Mouse (Mus musculus): ENCODE measurements around the gene Plpp7. TPM values are rescaled to one million over a fixed set of nuclear protein-coding genes. Genes with fewer than 3 reads are reported as not detected.

Plpp7 gene
- polyA plus RNA-seq, 1 experiment from 2014 or later: 11.3 TPM

DNA sequence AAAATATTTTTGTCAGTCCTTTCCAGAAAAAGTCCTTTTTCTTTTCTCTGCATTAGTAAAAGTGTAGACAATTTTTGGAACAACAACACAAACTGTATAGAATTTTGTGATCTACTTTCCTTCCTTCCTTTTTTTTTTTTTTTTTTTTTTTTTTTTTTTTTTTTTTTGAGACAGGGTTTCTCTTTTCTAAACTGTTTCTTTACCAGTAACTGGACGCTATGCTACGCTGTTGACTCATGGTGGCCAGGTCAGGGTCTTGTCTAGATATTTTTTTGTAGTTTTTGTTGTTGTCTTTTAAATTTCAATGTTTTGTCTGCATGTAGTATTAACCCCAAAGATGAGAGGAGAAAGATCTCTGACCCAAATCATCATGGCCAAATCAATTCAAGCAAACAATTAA is 26.5 kb downstream of the Plpp7 start:
- WGBS: 84% methylated on average over 2 of the region's 2 CpGs
- Histone ChIP-seq H3K4me1 (ENCODE audit: control insufficient read depth, insufficient read depth, low read length) (no peaks in the 10 kb centered on the region), H3K9me3 (replicated peaks; ENCODE audit: control insufficient read depth, low read length) (no peaks in the 10 kb centered on the region), H3K4me2 (ENCODE audit: low read length) (no peak overlapping the region), H3K36me3 (ENCODE audit: control insufficient read depth, insufficient read depth, low read length) (no peaks in the 10 kb centered on the region), H3K4me3 (ENCODE audit: low read depth, low read length) (no peak overlapping the region), H3K27ac (ENCODE audit: low read depth, low read length) (no peak overlapping the region), H3K27me3 (replicated peaks; ENCODE audit: control insufficient read depth, insufficient read depth, low read length) (no peaks in the 10 kb centered on the region), H3K9ac (ENCODE audit: low read length) (no peak overlapping the region)
- no peak for ATAC-seq
- DNase-seq (ENCODE audit: low spot score): no peak

DNA sequence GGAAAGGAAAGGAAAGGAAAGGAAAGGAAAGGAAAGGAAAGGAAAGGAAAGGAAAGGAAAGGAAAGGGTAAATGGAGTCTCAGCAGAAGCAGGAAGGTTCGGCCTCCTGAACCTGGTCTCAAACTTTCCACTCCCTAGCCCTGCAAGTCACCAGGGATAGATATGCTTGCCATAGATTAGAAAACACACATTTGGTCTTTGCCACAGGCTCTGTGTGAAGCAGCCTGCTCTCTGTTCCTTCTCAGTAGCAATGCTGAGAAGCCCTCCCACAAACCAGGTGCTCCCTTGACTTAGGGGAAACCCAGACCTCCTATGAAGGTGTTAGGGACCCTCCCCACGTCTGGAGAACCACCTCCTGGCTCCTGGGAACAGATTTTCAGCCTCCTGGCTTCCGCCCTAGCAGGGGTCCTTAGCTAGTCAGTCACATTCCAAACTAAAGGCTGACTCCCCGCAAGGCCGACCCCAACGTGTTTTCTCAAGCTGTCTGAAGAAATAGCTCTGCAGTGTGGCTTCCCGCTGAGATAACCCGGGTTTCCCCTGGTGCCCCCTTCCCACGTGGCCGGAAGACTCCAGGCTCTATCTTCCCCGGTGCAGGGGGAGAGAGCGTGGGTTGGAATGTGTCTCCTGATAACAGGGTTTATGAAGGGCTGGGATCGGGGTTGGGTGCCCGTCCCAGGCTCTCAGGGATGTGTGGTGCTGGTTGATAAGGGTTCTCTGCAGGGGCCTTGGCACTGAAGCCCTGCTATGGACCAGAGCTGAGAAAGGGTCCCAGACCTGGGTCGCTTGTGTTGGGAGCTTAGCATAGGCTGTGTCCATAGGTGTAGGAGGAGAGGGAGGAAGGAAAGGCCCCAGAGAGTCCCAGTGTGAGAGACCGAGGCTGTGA is 32.6 kb downstream of the Plpp7 start:
- WGBS: 39% methylated on average over 16 of the region's 16 CpGs
- H3K9me3 ChIP-seq (replicated peaks; ENCODE audit: control insufficient read depth, low read length): no peaks in the 10 kb centered on the region
- H3K4me2 ChIP-seq (ENCODE audit: low read length): no peak overlapping the region
- ATAC-seq (no peak), DNase-seq (ENCODE audit: low spot score) (no peak)
- H3K4me1 ChIP-seq (ENCODE audit: control insufficient read depth, insufficient read depth, low read length): no peaks in the 10 kb centered on the region
- no peak overlapping the region for H3K27ac ChIP-seq (ENCODE audit: low read depth, low read length)
- no peak overlapping the region for H3K4me3 ChIP-seq (ENCODE audit: low read depth, low read length)
- no peaks in the 10 kb centered on the region for H3K27me3 ChIP-seq (replicated peaks; ENCODE audit: control insufficient read depth, insufficient read depth, low read length)
- no peaks in the 10 kb centered on the region for H3K36me3 ChIP-seq (ENCODE audit: control insufficient read depth, insufficient read depth, low read length)
- H3K9ac ChIP-seq (ENCODE audit: low read length): no peak overlapping the region

DNA sequence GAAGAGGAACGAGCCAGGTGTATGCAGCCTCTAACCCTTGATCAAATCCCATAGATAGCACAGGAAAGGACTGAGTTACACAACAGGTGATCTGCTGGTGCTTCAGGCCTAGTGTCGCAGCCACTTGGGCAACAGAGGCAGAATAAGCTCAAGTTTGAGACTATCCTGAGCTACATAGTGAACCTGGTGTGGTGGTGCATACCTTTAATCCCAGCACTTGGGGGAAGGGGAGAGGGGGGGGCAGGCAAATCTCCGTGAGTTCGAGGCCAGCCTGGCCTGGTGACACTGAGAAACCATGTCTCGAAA is 33.2 kb downstream of the Plpp7 start:
- DNase-seq (ENCODE audit: low spot score): no peak
- Histone ChIP-seq H3K27me3 (replicated peaks; ENCODE audit: control insufficient read depth, insufficient read depth, low read length) (no peaks in the 10 kb centered on the region), H3K27ac (ENCODE audit: low read depth, low read length) (no peak overlapping the region), H3K4me1 (ENCODE audit: control insufficient read depth, insufficient read depth, low read length) (no peaks in the 10 kb centered on the region), H3K9ac (ENCODE audit: low read length) (no peak overlapping the region), H3K9me3 (replicated peaks; ENCODE audit: control insufficient read depth, low read length) (no peaks in the 10 kb centered on the region), H3K4me2 (ENCODE audit: low read length) (no peak overlapping the region), H3K36me3 (ENCODE audit: control insufficient read depth, insufficient read depth, low read length) (no peaks in the 10 kb centered on the region), H3K4me3 (ENCODE audit: low read depth, low read length) (no peak overlapping the region)
- WGBS: 80% methylated on average over 5 of the region's 5 CpGs
- ATAC-seq: no peak

DNA sequence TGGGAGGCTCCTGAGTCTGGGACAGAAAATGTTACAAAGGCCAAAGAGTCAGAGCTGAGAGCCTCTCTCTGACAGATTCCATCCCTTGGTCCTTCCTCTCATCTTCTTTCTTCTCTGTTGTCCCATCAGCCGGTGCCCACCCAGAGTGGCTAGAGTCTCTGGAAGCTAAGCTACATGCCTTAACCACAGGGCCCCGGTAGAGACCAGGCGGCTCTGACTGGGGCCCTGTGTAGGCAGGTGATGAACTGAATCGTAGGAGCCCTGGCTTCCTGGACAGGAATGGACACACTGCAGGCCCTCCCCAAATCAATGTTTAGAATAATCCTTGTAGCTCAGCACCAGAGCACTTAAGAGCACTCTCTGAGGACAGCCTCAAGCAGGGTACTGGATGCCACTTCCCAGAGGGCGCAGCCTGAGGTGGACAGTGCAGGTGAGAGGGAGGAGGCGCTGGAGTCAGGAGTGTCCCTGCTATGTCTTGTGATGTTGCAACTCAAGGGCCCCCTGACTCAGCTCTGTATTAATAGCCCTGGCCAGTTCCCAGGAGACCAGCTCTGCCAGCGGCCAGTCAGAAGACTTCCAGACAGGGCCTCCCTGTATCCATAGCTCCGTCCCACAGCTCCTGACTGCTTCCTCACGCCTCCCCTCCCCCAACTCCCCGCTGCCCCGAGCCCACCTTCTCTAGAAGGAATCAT is 34.2 kb downstream of the Plpp7 start:
- H3K4me1 ChIP-seq (ENCODE audit: control insufficient read depth, insufficient read depth, low read length): no peaks in the 10 kb centered on the region
- H3K27ac ChIP-seq (ENCODE audit: low read depth, low read length): no peak overlapping the region
- DNase-seq (ENCODE audit: low spot score): no peak
- H3K4me3 ChIP-seq (ENCODE audit: low read depth, low read length): no peak overlapping the region
- no peaks in the 10 kb centered on the region for H3K9me3 ChIP-seq (replicated peaks; ENCODE audit: control insufficient read depth, low read length)
- H3K9ac ChIP-seq (ENCODE audit: low read length): no peak overlapping the region
- no peak overlapping the region for H3K4me2 ChIP-seq (ENCODE audit: low read length)
- H3K36me3 ChIP-seq (ENCODE audit: control insufficient read depth, insufficient read depth, low read length): no peaks in the 10 kb centered on the region
- ATAC-seq: no peak
- 64% methylated on average over 11 of the region's 11 CpGs for WGBS
- no peaks in the 10 kb centered on the region for H3K27me3 ChIP-seq (replicated peaks; ENCODE audit: control insufficient read depth, insufficient read depth, low read length)

DNA sequence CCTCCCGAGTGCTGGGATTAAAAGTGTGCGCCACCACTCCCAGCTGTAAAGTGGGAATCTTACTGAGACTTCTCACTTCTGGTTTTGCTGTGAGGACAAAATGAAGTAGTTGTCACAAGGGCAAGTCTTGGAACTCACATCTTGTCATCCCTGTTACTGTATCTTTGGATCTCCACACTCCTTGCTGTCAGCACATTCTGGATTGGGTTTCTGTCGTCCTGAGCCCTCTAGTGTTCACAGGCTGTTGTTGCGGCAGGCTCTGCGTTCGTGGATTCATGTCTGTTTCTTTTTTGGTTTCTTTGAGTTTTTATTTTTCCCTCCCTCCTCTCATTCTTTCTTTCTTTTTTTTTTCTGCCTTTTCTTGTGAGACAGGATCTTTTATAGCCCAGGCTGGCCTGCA is 35.1 kb downstream of the Plpp7 start:
- H3K9me3 ChIP-seq (replicated peaks; ENCODE audit: control insufficient read depth, low read length): no peaks in the 10 kb centered on the region
- WGBS: 35% methylated on average over 6 of the region's 6 CpGs
- no peak overlapping the region for H3K4me3 ChIP-seq (ENCODE audit: low read depth, low read length)
- no peaks in the 10 kb centered on the region for H3K36me3 ChIP-seq (ENCODE audit: control insufficient read depth, insufficient read depth, low read length)
- no peak overlapping the region for H3K4me2 ChIP-seq (ENCODE audit: low read length)
- H3K4me1 ChIP-seq (ENCODE audit: control insufficient read depth, insufficient read depth, low read length): no peaks in the 10 kb centered on the region
- no peak overlapping the region for H3K9ac ChIP-seq (ENCODE audit: low read length)
- H3K27ac ChIP-seq (ENCODE audit: low read depth, low read length): no peak overlapping the region
- ATAC-seq (no peak), DNase-seq (ENCODE audit: low spot score) (peak; percentile 72)
- H3K27me3 ChIP-seq (replicated peaks; ENCODE audit: control insufficient read depth, insufficient read depth, low read length): no peaks in the 10 kb centered on the region

DNA sequence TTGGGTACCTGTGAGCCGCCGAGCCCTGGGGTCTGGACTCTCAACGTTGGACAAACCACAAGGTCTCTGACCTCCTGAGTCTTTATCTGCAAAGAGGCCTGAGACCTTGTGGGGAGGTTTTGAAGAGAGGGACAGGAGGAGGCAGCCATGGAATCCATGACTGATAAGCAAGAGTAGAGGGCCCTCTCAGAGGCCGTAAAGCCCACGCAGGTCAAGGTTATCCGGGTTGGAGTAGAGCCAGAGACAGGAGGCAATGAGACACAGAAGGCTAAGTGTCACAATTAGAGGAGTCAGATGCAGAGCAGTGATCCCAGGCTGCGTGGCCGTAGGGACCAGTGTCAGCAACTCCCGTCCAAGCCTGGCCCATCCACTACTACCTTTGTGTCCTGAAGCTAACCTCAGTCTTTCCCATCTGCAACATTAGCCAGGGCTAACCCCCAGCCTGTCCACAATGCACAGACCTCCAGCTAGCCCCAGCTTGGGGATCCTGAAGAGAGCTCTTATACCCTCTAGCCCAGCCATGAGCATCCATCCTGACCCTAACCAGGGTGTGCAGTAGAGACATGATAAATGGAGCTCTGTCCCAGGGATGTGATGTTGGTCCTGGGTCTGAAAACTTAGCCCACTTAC is 36.0 kb downstream of the Plpp7 start:
- no peak overlapping the region for H3K27ac ChIP-seq (ENCODE audit: low read depth, low read length)
- no peaks in the 10 kb centered on the region for H3K27me3 ChIP-seq (replicated peaks; ENCODE audit: control insufficient read depth, insufficient read depth, low read length)
- H3K9me3 ChIP-seq (replicated peaks; ENCODE audit: control insufficient read depth, low read length): no peaks in the 10 kb centered on the region
- no peaks in the 10 kb centered on the region for H3K4me1 ChIP-seq (ENCODE audit: control insufficient read depth, insufficient read depth, low read length)
- DNase-seq (ENCODE audit: low spot score) (no peak), ATAC-seq (no peak)
- no peak overlapping the region for H3K9ac ChIP-seq (ENCODE audit: low read length)
- no peak overlapping the region for H3K4me3 ChIP-seq (ENCODE audit: low read depth, low read length)
- H3K4me2 ChIP-seq (ENCODE audit: low read length): no peak overlapping the region
- H3K36me3 ChIP-seq (ENCODE audit: control insufficient read depth, insufficient read depth, low read length): no peaks in the 10 kb centered on the region
- 83% methylated on average over 9 of the region's 9 CpGs for WGBS

DNA sequence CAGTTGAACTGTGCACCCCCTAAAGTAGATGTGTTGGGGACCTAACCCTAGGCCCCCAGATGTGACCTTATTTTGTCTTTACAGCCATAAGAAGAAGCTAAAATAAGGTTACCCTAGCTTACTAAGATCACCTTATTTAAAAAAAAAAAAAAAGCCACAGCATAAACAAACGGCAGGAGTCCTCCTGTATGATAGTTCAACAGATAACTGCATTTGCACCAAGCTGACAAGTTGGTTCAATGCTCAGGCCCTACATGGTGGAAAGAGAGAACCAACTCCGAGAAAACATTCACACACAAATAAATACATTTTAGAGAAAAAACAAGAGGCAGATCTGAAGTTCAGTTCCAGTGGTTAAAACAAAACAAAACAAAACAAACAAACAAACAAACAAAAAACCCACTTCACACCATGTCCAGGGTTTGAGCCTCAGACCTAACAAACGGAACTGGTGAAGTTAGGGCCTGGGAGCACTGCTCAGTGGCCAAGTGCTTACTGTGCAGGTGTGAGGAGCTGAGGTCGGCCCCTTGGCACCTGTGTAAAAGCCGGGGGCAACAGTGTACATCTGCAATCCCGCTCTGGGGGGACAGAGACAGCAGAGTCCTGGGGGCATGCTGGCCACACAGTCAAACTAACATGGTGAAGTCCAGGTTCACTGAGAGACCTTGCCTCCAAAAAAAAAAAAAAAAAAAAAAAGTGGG is 36.7 kb downstream of the Plpp7 start:
- 70% methylated on average over 6 of the region's 6 CpGs for WGBS
- Histone ChIP-seq H3K9ac (ENCODE audit: low read length) (no peak overlapping the region), H3K9me3 (replicated peaks; ENCODE audit: control insufficient read depth, low read length) (no peaks in the 10 kb centered on the region), H3K4me3 (ENCODE audit: low read depth, low read length) (no peak overlapping the region), H3K27ac (ENCODE audit: low read depth, low read length) (peak overlapping the region; percentile 27; the same call in 1 of the 2 replicates), H3K4me2 (ENCODE audit: low read length) (no peak overlapping the region), H3K36me3 (ENCODE audit: control insufficient read depth, insufficient read depth, low read length) (no peaks in the 10 kb centered on the region), H3K27me3 (replicated peaks; ENCODE audit: control insufficient read depth, insufficient read depth, low read length) (no peaks in the 10 kb centered on the region), H3K4me1 (ENCODE audit: control insufficient read depth, insufficient read depth, low read length) (no peaks in the 10 kb centered on the region; the same call in 1 of the 2 replicates)
- ATAC-seq (no peak), DNase-seq (ENCODE audit: low spot score) (no peak)

DNA sequence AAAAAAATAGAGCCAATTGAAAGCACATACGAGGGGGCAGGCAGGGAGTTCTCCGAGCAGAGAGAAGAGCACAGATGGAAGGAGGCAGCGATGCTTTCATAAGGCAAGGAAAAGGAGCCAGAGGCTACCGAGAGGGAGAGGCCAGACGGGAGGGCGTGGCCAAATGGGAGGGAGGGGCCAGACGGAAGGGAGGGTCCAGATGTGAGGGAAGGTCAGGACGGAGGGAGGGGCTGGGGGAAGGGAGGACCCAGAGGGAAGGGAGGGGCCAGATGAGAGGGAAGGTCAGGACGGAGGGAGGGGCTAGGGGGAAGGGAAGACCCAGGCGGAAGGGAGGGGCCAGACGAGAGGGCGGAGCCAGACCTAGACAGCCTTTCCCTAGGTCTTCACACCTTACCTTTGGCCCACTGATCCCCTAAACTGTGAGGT is 37.3 kb downstream of the Plpp7 start:
- H3K9ac ChIP-seq (ENCODE audit: low read length): no peak overlapping the region
- no peak for ATAC-seq
- H3K9me3 ChIP-seq (replicated peaks; ENCODE audit: control insufficient read depth, low read length): no peaks in the 10 kb centered on the region
- no peaks in the 10 kb centered on the region for H3K36me3 ChIP-seq (ENCODE audit: control insufficient read depth, insufficient read depth, low read length)
- no peak overlapping the region for H3K4me3 ChIP-seq (ENCODE audit: low read depth, low read length)
- no peaks in the 10 kb centered on the region for H3K27me3 ChIP-seq (replicated peaks; ENCODE audit: control insufficient read depth, insufficient read depth, low read length)
- H3K4me1 ChIP-seq (ENCODE audit: control insufficient read depth, insufficient read depth, low read length): peaks cover 2% of the 10 kb centered on the region; the same call in 1 of the 2 replicates
- 3% methylated on average over 12 of the region's 12 CpGs for WGBS
- peak; percentile 50 for DNase-seq (ENCODE audit: low spot score)
- H3K27ac ChIP-seq (ENCODE audit: low read depth, low read length): no peak overlapping the region
- no peak overlapping the region for H3K4me2 ChIP-seq (ENCODE audit: low read length)

All from forebrain, embryonic 14.5 days (tissue).